Mouse (Mus musculus): ENCODE data around the gene Cldn11.

DNA sequence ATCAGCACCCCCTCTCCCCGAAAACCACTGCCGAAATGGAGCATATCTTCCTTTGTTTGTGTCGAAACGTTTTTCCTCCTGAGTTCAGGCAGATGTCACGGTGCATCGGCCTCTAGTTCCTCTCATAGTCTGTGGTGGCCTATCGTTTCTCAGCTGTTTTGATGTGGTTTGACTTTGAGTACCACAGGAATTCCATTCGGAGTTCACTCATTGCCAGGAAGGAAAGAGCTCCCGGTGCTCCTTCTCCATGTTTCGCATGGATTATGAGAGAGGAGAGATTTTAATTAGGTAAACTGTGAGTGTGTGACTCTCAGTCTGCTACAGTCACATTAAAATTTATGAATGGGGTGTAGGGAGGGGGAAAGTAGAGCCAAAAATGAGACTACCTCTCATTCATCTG is 10.3 kb downstream of the Cldn11 start:
- TF ChIP-seq CTCF (IDR thresholded peaks at IDR 0.05; ENCODE audit: low read depth, low read length) (no peak), POLR2A (IDR thresholded peaks at IDR 0.05; ENCODE audit: borderline replicate concordance, low read depth, low read length) (no peak)
